Mouse (Mus musculus) intestine, postnatal 0 days (tissue): ENCODE measurements around the gene Tmem44. TPM values are rescaled to one million over a fixed set of nuclear protein-coding genes. Genes with fewer than 3 reads are reported as not detected.

Source experiments
- ATAC-seq: fragments of 200-750 bp; cut with Nextera tagmentation; 2 replicates; pipeline ENCODE4 v1.8.0; 2017; ENCODE audit warnings: mild to moderate bottlenecking, moderate TSS enrichment, moderate library complexity
- H3K27ac ChIP-seq: fragments of 300-500 bp; sonication (generic); 2 replicates; pipeline ENCODE4 v1.5.1; 2014; ENCODE audit warnings: mild to moderate bottlenecking, low read depth, low read length, moderate library complexity
- H3K27me3 ChIP-seq: fragments of 300-500 bp; sonication (generic); replicated peaks from 2 replicates; pipeline ENCODE4 v1.6.1; 2014; ENCODE audit warnings: low read length, mixed read lengths; ENCODE audit not compliant: control insufficient read depth, insufficient read depth
- H3K36me3 ChIP-seq: fragments of 300-500 bp; sonication (generic); 2 replicates; pipeline ENCODE4 v1.6.1; 2014; ENCODE audit warnings: mild to moderate bottlenecking, moderate library complexity; ENCODE audit not compliant: control insufficient read depth, insufficient read depth
- H3K4me1 ChIP-seq: fragments of 300-500 bp; sonication (generic); replicated peaks from 2 replicates; pipeline ENCODE4 v1.6.1; 2014; ENCODE audit warnings: antibody characterized with exemption, low read length, mixed read lengths; ENCODE audit not compliant: control insufficient read depth, insufficient read depth
- H3K4me2 ChIP-seq: fragments of 300-500 bp; sonication (generic); replicated peaks from 2 replicates; pipeline ENCODE4 v1.6.1; 2014; ENCODE audit warnings: low read depth, mild to moderate bottlenecking, moderate library complexity
- H3K4me3 ChIP-seq: fragments of 300-500 bp; sonication (generic); 2 replicates; pipeline ENCODE4 v1.5.1; 2014; ENCODE audit warnings: low read depth, low read length
- H3K9ac ChIP-seq: fragments of 300-500 bp; sonication (generic); 2 replicates; pipeline ENCODE4 v1.6.1; 2014; ENCODE audit warnings: mild to moderate bottlenecking, low read depth, low read length
- H3K9me3 ChIP-seq: fragments of 300-500 bp; sonication (generic); 2 replicates; pipeline ENCODE4 v1.6.1; 2016; ENCODE audit warnings: mixed run types; ENCODE audit not compliant: control insufficient read depth
- CTCF ChIP-seq: sonication (generic); IDR thresholded peaks from 2 replicates; pipeline ENCODE4 v1.5.1; 2016; ENCODE audit warnings: low read depth, mild to moderate bottlenecking, control low read depth, antibody characterized with exemption, moderate library complexity
- WGBS: fragments of 180-500 bp; shearing (Covaris S2); extraction: QIAGEN DNeasy Blood & Tissue Kit; methylation state at CpG from one replicate; pipeline ENCODE4 v1.1.7; 2014; 5-methylcytosine and 5-hydroxymethylcytosine counted together
- polyA plus RNA-seq: library from polyadenylated mRNA; unstranded; fragments of >200 nt; fragmentation: Nextera tagmentation; extraction: Ambion mirVana; gene quantifications from 2 replicates; pipeline ENCODE4 v1.2.1, GENCODE M21; 2015

The Tmem44 gene
- polyA plus RNA-seq, 1 experiment from 2014 or later: 3.1 TPM

- Histone ChIP-seq H3K9me3 (no peaks in the 10 kb centered on the region), H3K4me2 (no peak overlapping the region), H3K9ac (no peak overlapping the region), H3K4me3 (no peak overlapping the region), H3K4me1 (0 out of 2 replicates have a peak, but pooled peaks cover 3% of the 10 kb centered on the region), H3K27ac (no peak overlapping the region), H3K36me3 (no peaks in the 10 kb centered on the region), H3K27me3 (no peaks in the 10 kb centered on the region)
- WGBS: 67% methylated on average over 4 of the region's 4 CpGs
- no peak for ATAC-seq
- no peak for TF ChIP-seq CTCF
These were observed 17.1 kb downstream of the Tmem44 start for GRCm38 (mm10) chr16:30533592-30533991.

- Histone ChIP-seq H3K4me2 (no peak overlapping the region), H3K27me3 (no peaks in the 10 kb centered on the region), H3K9ac (no peak overlapping the region), H3K9me3 (no peaks in the 10 kb centered on the region), H3K4me1 (0 out of 2 replicates have a peak, but pooled peaks cover 3% of the 10 kb centered on the region), H3K4me3 (no peak overlapping the region), H3K27ac (no peak overlapping the region), H3K36me3 (no peaks in the 10 kb centered on the region)
- no peak for TF ChIP-seq CTCF
- no peak for ATAC-seq
- WGBS: 60% methylated on average over 1 of the region's 1 CpGs
These were observed 17.7 kb downstream of the Tmem44 start for GRCm38 (mm10) chr16:30532929-30533328.

- ATAC-seq: no peak
- WGBS: 31% methylated on average over 20 of the region's 20 CpGs
These were observed 18.8 kb downstream of the Tmem44 start for GRCm38 (mm10) chr16:30531761-30532406.

GRCm38 (mm10) chr16:30530815-30531214 lies 19.8 kb downstream of the Tmem44 start:
- Histone ChIP-seq H3K27me3 (no peaks in the 10 kb centered on the region), H3K4me1 (0 out of 2 replicates have a peak, but pooled peaks cover 3% of the 10 kb centered on the region), H3K9ac (no peak overlapping the region), H3K9me3 (no peaks in the 10 kb centered on the region), H3K27ac (no peak overlapping the region), H3K36me3 (no peaks in the 10 kb centered on the region), H3K4me3 (no peak overlapping the region), H3K4me2 (no peak overlapping the region)
- peak; percentile 71 for TF ChIP-seq CTCF
- WGBS: 55% methylated on average over 4 of the region's 4 CpGs
- 0 out of 2 replicates have a peak, but pooled peaks have one; percentile 18 for ATAC-seq

More at GRCm38 (mm10) chr16:30531761-30532406, 18.8 kb downstream of the Tmem44 start:
- Histone ChIP-seq H3K4me1 (0 out of 2 replicates have a peak, but pooled peaks cover 3% of the 10 kb centered on the region), H3K27ac (no peak overlapping the region), H3K4me3 (no peak overlapping the region), H3K4me2 (no peak overlapping the region), H3K27me3 (no peaks in the 10 kb centered on the region), H3K9ac (no peak overlapping the region), H3K9me3 (no peaks in the 10 kb centered on the region), H3K36me3 (no peaks in the 10 kb centered on the region)
- TF ChIP-seq CTCF: peak; percentile 93

GRCm38 (mm10) chr16:30528386-30528785 lies 22.3 kb downstream of the Tmem44 start:
- TF ChIP-seq CTCF: no peak
- no peak for ATAC-seq
- Histone ChIP-seq H3K9me3 (no peaks in the 10 kb centered on the region), H3K9ac (no peak overlapping the region), H3K4me1 (0 out of 2 replicates have a peak, but pooled peaks cover 3% of the 10 kb centered on the region), H3K4me3 (no peak overlapping the region), H3K4me2 (no peak overlapping the region), H3K27ac (no peak overlapping the region), H3K36me3 (no peaks in the 10 kb centered on the region), H3K27me3 (no peaks in the 10 kb centered on the region)
- 84% methylated on average over 8 of the region's 8 CpGs for WGBS

GRCm38 (mm10) chr16:30527889-30528288 lies 22.8 kb downstream of the Tmem44 start:
- 76% methylated on average over 2 of the region's 2 CpGs for WGBS
- H3K36me3 ChIP-seq: no peaks in the 10 kb centered on the region
- no peak for ATAC-seq

More at GRCm38 (mm10) chr16:30527889-30528288, 22.8 kb downstream of the Tmem44 start:
- no peak overlapping the region for H3K4me2 ChIP-seq
- H3K4me1 ChIP-seq: 0 out of 2 replicates have a peak, but pooled peaks cover 3% of the 10 kb centered on the region
- no peak for TF ChIP-seq CTCF
- no peaks in the 10 kb centered on the region for H3K27me3 ChIP-seq
- no peak overlapping the region for H3K4me3 ChIP-seq
- H3K9me3 ChIP-seq: no peaks in the 10 kb centered on the region
- H3K9ac ChIP-seq: no peak overlapping the region
- H3K27ac ChIP-seq: no peak overlapping the region
